Mouse (Mus musculus) left cerebral cortex, adult 11 months (tissue): ENCODE measurements around the gene Lrrk2.
"Not testable (repeated sequence)": the region's sequence is repeated elsewhere in the genome, so short reads cannot be mapped to it uniquely, and the experiment has no call there.

ENCODE experiments used
- DNase-seq: peaks from one replicate; pipeline ENCODE4 v3.0.0; 2022; ENCODE audit warnings: low spot score

Lrrk2 gene

DNA sequence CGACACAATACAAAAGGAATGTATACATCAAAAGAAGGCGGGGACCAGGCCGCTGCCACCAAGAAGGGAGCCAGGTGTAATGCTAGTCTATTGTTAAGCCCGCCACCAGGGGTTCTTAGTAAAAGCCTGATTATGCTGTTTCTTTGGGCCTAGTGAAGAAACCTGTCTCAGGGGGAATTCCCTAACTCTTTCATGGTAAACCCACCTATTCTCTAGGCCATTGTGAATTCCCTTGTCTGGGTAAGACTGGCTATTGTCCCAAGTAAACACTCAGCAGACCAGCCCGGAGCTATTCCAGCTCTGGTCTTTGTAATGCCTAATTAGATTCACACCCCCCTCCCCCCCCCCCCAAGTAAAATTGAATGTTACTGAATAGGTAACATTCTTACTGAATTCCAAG lies 191.2 kb downstream of the Lrrk2 start:
- DNase-seq: not testable (repeated sequence)
